Mouse (Mus musculus) right cerebral cortex, adult 2 months (tissue): ENCODE results near the gene Tuba1b.

Experiments used
- DNase-seq, 2 experiments: peaks; one replicate each; pipeline ENCODE4 v3.0.0; 2021 to 2022; ENCODE audit warnings: low spot score in 2 of 2

Gene Tuba1b

GRCm38 (mm10) chr15:98891907-98892606 lies 42.3 kb downstream of the Tuba1b start:
- peak; percentile 67 for DNase-seq

- peak in 1 of 2 experiments; percentile 19 for DNase-seq
Measured at GRCm38 (mm10) chr15:98891198-98891742, 43.1 kb downstream of the Tuba1b start.

- DNase-seq: no peak
Measured at GRCm38 (mm10) chr15:98887526-98887925, 46.8 kb downstream of the Tuba1b start.

- no peak for DNase-seq
Measured at GRCm38 (mm10) chr15:98886667-98887387, 47.5 kb downstream of the Tuba1b start.

GRCm38 (mm10) chr15:98884106-98884505 lies 50.3 kb downstream of the Tuba1b start:
- no peak for DNase-seq

- DNase-seq: no peak
Measured at GRCm38 (mm10) chr15:98883661-98884060, 50.7 kb downstream of the Tuba1b start.

- DNase-seq: no peak
Measured at GRCm38 (mm10) chr15:98881656-98882008, 52.7 kb downstream of the Tuba1b start.
